Mouse (Mus musculus) gonadal fat pad, adult 2 months (tissue): ENCODE results near the gene Oip5. TPM values are rescaled to one million over a fixed set of nuclear protein-coding genes. Genes with fewer than 3 reads are reported as not detected.

Experiments used
- DNase-seq: peaks from one replicate; pipeline ENCODE4 v3.0.0-alpha.2; 2012; ENCODE audit warnings: low read depth
- polyA plus RNA-seq: library from polyadenylated mRNA; depleted of rRNA; stranded (reverse); fragments of >200 nt; gene quantifications from 2 replicates; pipeline ENCODE4 v1.2.3, GENCODE M21; 2012; rRNA removed

Gene Oip5
- polyA plus RNA-seq, 1 experiment, result 2.6 TPM

GRCm38 (mm10) chr2:119587383-119587782 is 30.9 kb downstream of the Oip5 start:
- DNase-seq, result no peak

DNA sequence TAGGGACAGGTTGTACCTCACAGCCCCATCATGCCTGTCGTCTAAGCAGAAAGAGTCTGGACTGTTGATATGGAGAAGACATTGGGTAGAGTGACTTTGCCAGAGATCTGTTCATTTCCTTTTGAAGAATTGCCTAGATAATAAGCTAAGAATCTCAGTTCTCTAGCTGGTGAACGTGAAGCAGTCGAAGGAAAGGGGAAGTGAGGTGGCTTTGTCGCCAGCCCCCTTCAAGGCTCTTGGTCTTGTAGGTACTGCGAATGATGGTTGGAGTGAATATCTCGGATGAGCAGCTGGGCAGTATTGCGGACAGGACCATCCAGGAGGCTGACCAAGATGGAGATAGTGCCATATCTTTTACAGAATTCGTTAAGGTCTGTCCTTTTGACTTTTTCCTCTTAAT is 34.0 kb downstream of the Oip5 start:
- DNase-seq, result no peak

DNA sequence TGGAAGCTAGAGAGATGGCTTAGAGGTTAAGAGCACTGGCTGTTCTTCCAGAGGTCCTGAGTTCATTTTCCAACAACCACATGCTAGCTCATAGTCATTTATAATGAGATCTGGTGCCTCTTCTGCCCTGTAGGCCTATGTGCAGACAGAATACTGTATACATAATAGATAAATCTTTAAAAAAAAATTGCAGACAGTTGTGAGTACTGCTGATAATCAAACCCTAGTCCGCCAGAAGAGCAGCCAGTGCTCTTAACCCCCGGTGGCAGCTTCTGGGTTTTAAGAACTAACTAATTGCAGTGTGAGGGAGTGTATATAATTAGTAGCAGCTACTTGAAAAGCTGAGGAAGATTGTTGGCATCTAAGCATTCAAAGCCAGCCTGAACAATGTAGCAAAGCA is 34.8 kb downstream of the Oip5 start:
- DNase-seq, result no peak

DNA sequence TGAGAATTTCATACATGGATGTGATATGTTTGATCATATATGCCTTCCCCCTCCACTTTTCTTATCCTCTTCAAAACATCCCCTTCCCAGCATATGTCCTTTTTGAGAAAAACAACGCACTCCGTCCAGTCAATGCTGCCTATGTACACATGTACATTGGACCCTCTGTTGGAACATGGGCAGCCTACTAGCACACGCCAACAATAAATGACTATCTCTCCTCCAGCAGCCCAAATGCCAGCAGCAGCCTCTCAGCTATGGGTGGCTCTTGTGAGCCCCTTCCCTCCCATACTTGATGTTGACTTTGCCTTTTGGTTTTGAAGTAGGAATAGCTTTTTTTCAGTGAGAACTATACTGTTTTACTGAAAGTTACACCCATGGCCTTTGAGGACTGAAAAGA is 36.7 kb downstream of the Oip5 start:
- no peak for DNase-seq

DNA sequence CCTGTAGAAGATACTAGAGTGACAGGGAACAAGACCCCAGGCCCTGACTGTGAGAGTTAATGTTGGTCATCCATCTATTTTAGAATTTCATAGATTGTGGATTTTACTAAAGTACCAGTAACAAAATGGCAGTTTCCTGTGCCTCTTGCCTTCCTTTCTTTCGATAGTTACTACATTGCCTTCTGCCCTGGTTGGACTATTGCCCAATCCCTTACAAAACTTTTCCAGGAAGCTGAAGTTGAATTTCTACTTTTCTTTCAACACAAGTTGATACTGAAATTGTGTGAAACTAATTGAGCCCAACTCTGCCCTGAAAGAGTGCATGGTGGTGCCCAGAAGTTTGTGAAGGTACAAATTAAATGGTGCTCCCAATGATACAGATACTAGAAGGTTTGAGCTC is 45.8 kb downstream of the Oip5 start:
- no peak for DNase-seq

DNA sequence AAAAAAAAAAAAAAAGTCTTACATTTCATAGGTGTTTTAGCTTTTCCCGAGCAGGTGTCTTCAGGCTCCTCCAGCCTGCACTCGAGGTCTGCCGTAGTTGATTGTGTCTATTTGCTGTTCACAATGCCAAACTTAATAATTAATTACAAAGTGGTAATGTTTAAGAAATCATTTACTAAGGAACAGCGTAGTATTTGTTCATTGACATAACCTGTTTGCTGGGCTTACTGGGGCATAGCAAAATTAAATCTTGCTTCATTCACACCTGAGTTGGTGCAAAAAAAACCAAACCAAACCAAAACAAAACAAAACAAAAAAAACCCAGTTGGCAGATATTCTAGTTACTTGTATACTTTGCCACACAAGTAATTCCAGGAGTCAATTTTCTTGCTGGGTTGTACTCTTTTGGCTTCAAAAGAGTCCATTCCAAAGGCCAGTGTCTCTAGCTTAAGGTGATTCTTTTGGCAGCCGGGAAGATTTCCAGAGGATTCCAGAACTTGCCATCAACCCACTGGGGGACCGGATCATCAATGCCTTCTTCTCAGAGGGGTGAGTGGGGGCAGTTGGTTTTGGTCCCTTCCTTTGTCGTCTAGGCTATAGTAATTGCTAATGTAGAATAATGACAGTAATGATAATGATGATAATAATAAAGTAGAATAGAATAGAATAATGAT is 52.0 kb downstream of the Oip5 start:
- no peak for DNase-seq

- DNase-seq, result no peak
Measured at GRCm38 (mm10) chr2:119565284-119565683, 53.0 kb downstream of the Oip5 start.

DNA sequence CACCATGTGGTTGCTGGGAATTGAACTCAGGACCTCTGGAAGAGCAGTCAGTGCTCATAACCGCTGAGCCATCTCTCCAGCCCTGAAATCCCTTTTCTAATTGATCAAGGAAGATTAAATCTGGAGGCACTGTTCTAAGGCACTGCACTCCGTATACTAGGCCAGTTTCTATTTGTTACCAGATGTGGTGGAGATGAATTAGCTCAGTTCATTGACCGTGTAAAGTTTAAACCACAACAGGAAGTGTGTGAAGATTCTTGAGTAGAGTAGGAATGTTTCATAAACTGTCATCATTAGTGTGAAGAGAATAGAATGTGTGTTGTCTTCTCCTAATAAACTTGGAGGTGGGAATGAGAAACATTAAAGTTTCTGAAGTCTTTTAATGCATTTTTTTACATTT is 56.5 kb downstream of the Oip5 start:
- DNase-seq, result no peak

Other genes with a start within 250 kb of the Oip5 start
- 7.6 and 7.7 TPM in 2 replicates for gene Ino80, start 140.8 kb downstream of the Oip5 start, polyA plus RNA-seq
- 2.1 and 2.9 TPM in 2 replicates for gene Exd1, start 70.8 kb downstream of the Oip5 start, polyA plus RNA-seq
- 198 and 297 TPM in 2 replicates for gene Chp1, start 70.8 kb downstream of the Oip5 start, polyA plus RNA-seq
- 0.46 and 0.53 TPM in 2 replicates for gene Nusap1, start 171 bp downstream of the Oip5 start, polyA plus RNA-seq
- 5.5 and 6.4 TPM in 2 replicates for gene Ndufaf1, start 44.4 kb upstream of the Oip5 start, polyA plus RNA-seq
- gene Rtf1, start 56.6 kb upstream of the Oip5 start, polyA plus RNA-seq, result 7.8 and 10.0 TPM in 2 replicates
- 3.0 and 3.2 TPM in 2 replicates for gene Itpka, start 123.9 kb upstream of the Oip5 start, polyA plus RNA-seq
- gene Ltk, start 142.0 kb upstream of the Oip5 start, polyA plus RNA-seq, result 0.24 and 0.49 TPM in 2 replicates
- gene Rpap1, start 169.1 kb upstream of the Oip5 start, polyA plus RNA-seq, result 11.6 and 16.2 TPM in 2 replicates
- 3.9 and 6.5 TPM in 2 replicates for gene Tyro3, start 179.3 kb upstream of the Oip5 start, polyA plus RNA-seq